Mouse (Mus musculus) spleen, embryonic (tissue): ENCODE data around the gene Heg1.

Source experiments
- CTCF ChIA-PET: fragments of 350-600 bp; sonication (Branson Sonifier 250); formaldehyde crosslinking; loops from one replicate; lab custom pipeline; 2022; lab: Charles Lee

Gene Heg1

GRCm38 (mm10) chr16:33676347-33677312, 7.5 kb upstream of the Heg1 start:
- CTCF ChIA-PET: no interaction called here

GRCm38 (mm10) chr16:33677313-33677690, 6.9 kb upstream of the Heg1 start:
- CTCF ChIA-PET: no interaction called here

GRCm38 (mm10) chr16:33677901-33678300, 6.3 kb upstream of the Heg1 start:
- CTCF ChIA-PET: no interaction called here

GRCm38 (mm10) chr16:33680271-33680670, 3.9 kb upstream of the Heg1 start:
- CTCF ChIA-PET: interaction anchor here (0.8 kb wide), 1 partner anchor 117 kb away, joined by 3 read pairs; no protein-coding TSS in a partner anchor

GRCm38 (mm10) chr16:33680816-33681215, 3.4 kb upstream of the Heg1 start:
- CTCF ChIA-PET: no interaction called here

- CTCF ChIA-PET: interaction anchor here (0.5 kb wide), 1 partner anchor 370 kb away, joined by 11 read pairs; no protein-coding TSS in a partner anchor
Measured at GRCm38 (mm10) chr16:33681661-33682060, 2.5 kb upstream of the Heg1 start.

GRCm38 (mm10) chr16:33682651-33683050, 1.5 kb upstream of the Heg1 start:
- CTCF ChIA-PET: no interaction called here

- CTCF ChIA-PET: interaction anchor here (0.7 kb wide), 1 partner anchor 75 kb away, joined by 7 read pairs; no protein-coding TSS in a partner anchor
Measured at GRCm38 (mm10) chr16:33683206-33684161, 686 bp upstream of the Heg1 start.

- CTCF ChIA-PET: no interaction called here
Measured at GRCm38 (mm10) chr16:33684703-33685701, 832 bp downstream of the Heg1 start.

- CTCF ChIA-PET: no interaction called here
Measured at GRCm38 (mm10) chr16:33686056-33686455, 1.9 kb downstream of the Heg1 start.

GRCm38 (mm10) chr16:33687724-33688123, 3.6 kb downstream of the Heg1 start:
- CTCF ChIA-PET: interaction anchor here (0.5 kb wide), 1 partner anchor 705 kb away, joined by 4 read pairs; no protein-coding TSS in a partner anchor

GRCm38 (mm10) chr16:33690975-33691747, 7.0 kb downstream of the Heg1 start:
- CTCF ChIA-PET: no interaction called here

- CTCF ChIA-PET: no interaction called here
Measured at GRCm38 (mm10) chr16:33693553-33693952, 9.4 kb downstream of the Heg1 start.

GRCm38 (mm10) chr16:33696811-33697575, 12.8 kb downstream of the Heg1 start:
- CTCF ChIA-PET: interaction anchor here (0.5 kb wide), 1 partner anchor 314 kb away, joined by 15 read pairs; no protein-coding TSS in a partner anchor

GRCm38 (mm10) chr16:33697576-33698276, 13.6 kb downstream of the Heg1 start:
- CTCF ChIA-PET: no interaction called here

GRCm38 (mm10) chr16:33698277-33698790, 14.2 kb downstream of the Heg1 start:
- CTCF ChIA-PET: interaction anchor here (0.6 kb wide), 1 partner anchor 43 kb away, joined by 3 read pairs; no protein-coding TSS in a partner anchor

- CTCF ChIA-PET: interaction anchor here (0.7 kb wide), 1 partner anchor 136 kb away, joined by 6 read pairs; no protein-coding TSS in a partner anchor
Measured at GRCm38 (mm10) chr16:33700584-33700983, 16.4 kb downstream of the Heg1 start.

GRCm38 (mm10) chr16:33701872-33702271, 17.7 kb downstream of the Heg1 start:
- CTCF ChIA-PET: no interaction called here
